Comparison of ENCODE assay signal across 17 mouse cellular contexts in genomic region chr8:115466122-115466521, GRCm38 (mm10).
DNase-seq lines count a peak whose midpoint lies in the region; ATAC-seq and TF ChIP-seq lines count a peak whose summit lies in the region.
"Had no signal": no experiment of that assay in that cellular context is flagged by ENCODE, and none has a peak within 500 bp of the region (broad histone marks: within the 10 kb centered on the region; RNA-seq: fewer than 3 reads in every experiment).

No protein-coding gene starts in this region.

- ATAC-seq in embryonic facial prominence, embryonic 14.5 days (ENCODE audit: low read depth): no peak
- no peak for ATAC-seq in hindbrain, postnatal 0 days
- ATAC-seq in hindbrain, embryonic 12.5 days (ENCODE audit: low FRiP score): no peak
- ATAC-seq in limb, embryonic 13.5 days (ENCODE audit: low FRiP score, low read depth): peak; percentile 40; the same call in 1 of the 2 replicates
- ATAC-seq in megakaryocyte, adult 5-6 weeks (ENCODE audit: poor library complexity, severe bottlenecking): no peak
- ATAC-seq: intestine, embryonic 16.5 days; lung, postnatal 0 days had no signal

- no peaks in the 10 kb centered on the region for H3K9me3 ChIP-seq in embryonic facial prominence, embryonic 14.5 days (ENCODE audit: control insufficient read depth, low read length)
- no peaks in the 10 kb centered on the region for H3K9me3 ChIP-seq in embryonic facial prominence, embryonic 10.5 days
- H3K9me3 ChIP-seq in hindbrain, postnatal 0 days (ENCODE audit: low read length): no peaks in the 10 kb centered on the region
- no peaks in the 10 kb centered on the region for H3K9me3 ChIP-seq in hindbrain, embryonic 12.5 days (replicated peaks)
- no peaks in the 10 kb centered on the region for H3K9me3 ChIP-seq in limb, embryonic 13.5 days
- H3K9me3 ChIP-seq: embryonic facial prominence, embryonic 13.5 days; heart, embryonic 13.5 days; liver, embryonic 13.5 days had no signal

- no peak overlapping the region for H3K4me3 ChIP-seq in embryonic facial prominence, embryonic 14.5 days (ENCODE audit: low read depth, low read length)
- no peak overlapping the region for H3K4me3 ChIP-seq in embryonic facial prominence, embryonic 10.5 days
- H3K4me3 ChIP-seq in hindbrain, postnatal 0 days (ENCODE audit: low read length): no peak overlapping the region
- no peak overlapping the region for H3K4me3 ChIP-seq in hindbrain, embryonic 12.5 days
- H3K4me3 ChIP-seq in limb, embryonic 13.5 days: no peak overlapping the region
- H3K4me3 ChIP-seq: embryonic facial prominence, embryonic 13.5 days; erythroblast, embryonic 14.5 days; heart, embryonic 13.5 days; liver, embryonic 13.5 days had no signal

- H3K4me2 ChIP-seq in embryonic facial prominence, embryonic 14.5 days (ENCODE audit: low read depth, low read length): no peak overlapping the region
- H3K4me2 ChIP-seq in hindbrain, postnatal 0 days (ENCODE audit: low read depth, low read length): peak overlapping the region; percentile 30
- no peak overlapping the region for H3K4me2 ChIP-seq in hindbrain, embryonic 12.5 days (replicated peaks)
- H3K4me2 ChIP-seq in limb, embryonic 13.5 days (replicated peaks): peak overlapping the region; percentile 30
- H3K4me2 ChIP-seq: embryonic facial prominence, embryonic 13.5 days; liver, embryonic 13.5 days had no signal

- no peaks in the 10 kb centered on the region for H3K36me3 ChIP-seq in embryonic facial prominence, embryonic 14.5 days (ENCODE audit: control insufficient read depth, insufficient read depth, low read length)
- H3K36me3 ChIP-seq in embryonic facial prominence, embryonic 10.5 days (replicated peaks): no peaks in the 10 kb centered on the region
- H3K36me3 ChIP-seq in hindbrain, postnatal 0 days (ENCODE audit: insufficient read depth, low read length): no peaks in the 10 kb centered on the region
- H3K36me3 ChIP-seq in hindbrain, embryonic 12.5 days: no peaks in the 10 kb centered on the region
- H3K36me3 ChIP-seq in limb, embryonic 13.5 days: no peaks in the 10 kb centered on the region
- H3K36me3 ChIP-seq: embryonic facial prominence, embryonic 13.5 days; heart, embryonic 13.5 days; liver, embryonic 13.5 days had no signal

- no peak for TF ChIP-seq CTCF in hindbrain, postnatal 0 days (IDR thresholded peaks at IDR 0.05; ENCODE audit: low read depth)

- H3K9ac ChIP-seq in embryonic facial prominence, embryonic 14.5 days (ENCODE audit: low read depth, low read length): no peak overlapping the region
- H3K9ac ChIP-seq in hindbrain, postnatal 0 days (replicated peaks; ENCODE audit: low read length): no peak overlapping the region
- no peak overlapping the region for H3K9ac ChIP-seq in hindbrain, embryonic 12.5 days
- H3K9ac ChIP-seq in limb, embryonic 13.5 days: no peak overlapping the region
- H3K9ac ChIP-seq: embryonic facial prominence, embryonic 13.5 days; heart, embryonic 13.5 days; liver, embryonic 13.5 days had no signal

- H3K27ac ChIP-seq in embryonic facial prominence, embryonic 14.5 days (replicated peaks; ENCODE audit: low read depth, low read length): no peak overlapping the region
- no peak overlapping the region for H3K27ac ChIP-seq in embryonic facial prominence, embryonic 10.5 days (replicated peaks)
- no peak overlapping the region for H3K27ac ChIP-seq in hindbrain, postnatal 0 days
- H3K27ac ChIP-seq in hindbrain, embryonic 12.5 days: no peak overlapping the region
- no peak overlapping the region for H3K27ac ChIP-seq in limb, embryonic 13.5 days
- H3K27ac ChIP-seq: embryonic facial prominence, embryonic 13.5 days; heart, embryonic 13.5 days; kidney, postnatal 0 days; liver, embryonic 13.5 days had no signal

- H3K4me1 ChIP-seq in embryonic facial prominence, embryonic 14.5 days (ENCODE audit: control insufficient read depth, insufficient read depth, low read length): peaks cover 4% of the 10 kb centered on the region; the same call in 1 of the 2 replicates
- peaks cover 12% of the 10 kb centered on the region for H3K4me1 ChIP-seq in embryonic facial prominence, embryonic 10.5 days
- peaks cover 4% of the 10 kb centered on the region; the same call in 1 of the 2 replicates for H3K4me1 ChIP-seq in hindbrain, postnatal 0 days (ENCODE audit: insufficient read depth, low read length)
- no peaks in the 10 kb centered on the region for H3K4me1 ChIP-seq in hindbrain, embryonic 12.5 days
- H3K4me1 ChIP-seq in limb, embryonic 13.5 days: peaks cover 25% of the 10 kb centered on the region
- H3K4me1 ChIP-seq: liver, embryonic 13.5 days had no signal

- WGBS in embryonic facial prominence, embryonic 14.5 days: 63% methylated on average over 7 of the region's 7 CpGs
- WGBS in embryonic facial prominence, embryonic 10.5 days: 68% methylated on average over 7 of the region's 7 CpGs
- 21% methylated on average over 7 of the region's 7 CpGs for WGBS in hindbrain, postnatal 0 days
- WGBS in hindbrain, embryonic 12.5 days: 57% methylated on average over 7 of the region's 7 CpGs
- 32% methylated on average over 7 of the region's 7 CpGs for WGBS in limb, embryonic 13.5 days

- peak; percentile 51 for DNase-seq in embryonic facial prominence, embryonic 14.5 days (ENCODE audit: low spot score)
- no peak for DNase-seq in embryonic facial prominence, embryonic 10.5 days (ENCODE audit: low spot score)
- DNase-seq in hindbrain, postnatal 0 days (ENCODE audit: low spot score): no peak
- DNase-seq in brain, adult 2 months (ENCODE audit: low read depth, low spot score): peak; percentile 24
- no peak for DNase-seq in ovary, adult 18-20 months (ENCODE audit: low spot score)
- DNase-seq: cerebellum, adult 11 months; cerebellum, adult 9-10 months; liver, embryonic 13.5 days had no signal

- H3K27me3 ChIP-seq in embryonic facial prominence, embryonic 14.5 days (replicated peaks; ENCODE audit: control insufficient read depth, insufficient read depth, low read length): no peaks in the 10 kb centered on the region
- no peaks in the 10 kb centered on the region; the same call in none of the 2 replicates for H3K27me3 ChIP-seq in embryonic facial prominence, embryonic 10.5 days (replicated peaks; ENCODE audit: low read depth, poor library complexity, severe bottlenecking)
- no peaks in the 10 kb centered on the region for H3K27me3 ChIP-seq in hindbrain, postnatal 0 days (ENCODE audit: insufficient read depth, low read length)
- no peaks in the 10 kb centered on the region; the same call in 1 of the 2 replicates for H3K27me3 ChIP-seq in hindbrain, embryonic 12.5 days
- peaks cover 27% of the 10 kb centered on the region for H3K27me3 ChIP-seq in limb, embryonic 13.5 days
- H3K27me3 ChIP-seq: liver, embryonic 13.5 days had no signal

Comparison
In these comparisons a context has a peak if more than half of its experiments do, and no peak if none do; other contexts are left out.
1. DNase-seq: peak in embryonic facial prominence, embryonic 14.5 days (single experiment) and brain, adult 2 months (single experiment); none in embryonic facial prominence, embryonic 10.5 days (single experiment), hindbrain, postnatal 0 days (single experiment) and ovary, adult 18-20 months (single experiment).
2. H3K4me2 ChIP-seq: peak in hindbrain, postnatal 0 days (single experiment) and limb, embryonic 13.5 days (single experiment); none in embryonic facial prominence, embryonic 14.5 days (single experiment) and hindbrain, embryonic 12.5 days (single experiment).